In genomic region chr16:7039404-7040367, GRCm38 (mm10) we compare ENCODE assay signal across 8 mouse cellular contexts.
DNase-seq lines count a peak whose midpoint lies in the region; ATAC-seq lines count a peak whose summit lies in the region.
"Had no signal": no experiment of that assay in that cellular context is flagged by ENCODE, and none has a peak within 500 bp of the region (broad histone marks: within the 10 kb centered on the region; RNA-seq: fewer than 3 reads in every experiment).

No protein-coding gene starts in this region.

- H3K4me1 ChIP-seq in lung, embryonic 15.5 days = no peaks in the 10 kb centered on the region
- peaks cover 4% of the 10 kb centered on the region for H3K4me1 ChIP-seq in embryonic facial prominence, embryonic 13.5 days
- peaks cover 31% of the 10 kb centered on the region for H3K4me1 ChIP-seq in hindbrain, embryonic 14.5 days (replicated peaks; ENCODE audit: control insufficient read depth, insufficient read depth, low read length)
- peaks cover 19% of the 10 kb centered on the region for H3K4me1 ChIP-seq in neural tube, embryonic 14.5 days (ENCODE audit: control insufficient read depth, insufficient read depth, low read length)
- H3K4me1 ChIP-seq: liver, embryonic 15.5 days had no signal

- H3K4me3 ChIP-seq in lung, embryonic 15.5 days = peak overlapping the region; percentile 10; the same call in 1 of the 2 replicates
- H3K4me3 ChIP-seq in embryonic facial prominence, embryonic 13.5 days = peak overlapping the region; percentile 33
- peak overlapping the region; percentile 44 for H3K4me3 ChIP-seq in hindbrain, embryonic 14.5 days (replicated peaks; ENCODE audit: low read length)
- H3K4me3 ChIP-seq in neural tube, embryonic 14.5 days (ENCODE audit: low read depth, low read length) = peak overlapping the region; percentile 44
- H3K4me3 ChIP-seq: liver, embryonic 15.5 days had no signal

- H3K9me3 ChIP-seq in lung, embryonic 15.5 days = no peaks in the 10 kb centered on the region
- no peaks in the 10 kb centered on the region for H3K9me3 ChIP-seq in embryonic facial prominence, embryonic 13.5 days
- no peaks in the 10 kb centered on the region for H3K9me3 ChIP-seq in hindbrain, embryonic 14.5 days (ENCODE audit: control insufficient read depth, low read length)
- H3K9me3 ChIP-seq in neural tube, embryonic 14.5 days (ENCODE audit: control insufficient read depth, low read length) = no peaks in the 10 kb centered on the region
- H3K9me3 ChIP-seq: liver, embryonic 15.5 days had no signal

- WGBS in lung, embryonic 15.5 days = 3% methylated on average over 29 of the region's 30 CpGs
- WGBS in embryonic facial prominence, embryonic 13.5 days = 2% methylated on average over 29 of the region's 30 CpGs
- WGBS in hindbrain, embryonic 14.5 days = 1% methylated on average over 29 of the region's 30 CpGs
- WGBS in neural tube, embryonic 14.5 days = 2% methylated on average over 30 of the region's 30 CpGs

- no peak for ATAC-seq in lung, embryonic 15.5 days (ENCODE audit: borderline replicate concordance, extremely low read depth, low FRiP score, low TSS enrichment)
- ATAC-seq in embryonic facial prominence, embryonic 13.5 days (ENCODE audit: insufficient number of reproducible peaks, insufficient read depth, low FRiP score, low TSS enrichment, low read depth) = no peak
- ATAC-seq in hindbrain, embryonic 14.5 days (ENCODE audit: low FRiP score) = peak; percentile 77; the same call in 1 of the 2 replicates
- peak; percentile 76 for ATAC-seq in neural tube, embryonic 14.5 days (ENCODE audit: low read depth)

- H3K9ac ChIP-seq in lung, embryonic 15.5 days = no peak overlapping the region
- H3K9ac ChIP-seq in embryonic facial prominence, embryonic 13.5 days = peak overlapping the region; percentile 16; the same call in 1 of the 2 replicates
- H3K9ac ChIP-seq in hindbrain, embryonic 14.5 days = peak overlapping the region; percentile 85
- peak overlapping the region; percentile 79 for H3K9ac ChIP-seq in neural tube, embryonic 14.5 days (replicated peaks; ENCODE audit: low read depth, low read length)
- H3K9ac ChIP-seq: liver, embryonic 15.5 days had no signal

- H3K27me3 ChIP-seq in lung, embryonic 15.5 days = peaks cover 60% of the 10 kb centered on the region
- H3K27me3 ChIP-seq in embryonic facial prominence, embryonic 13.5 days = peaks cover 56% of the 10 kb centered on the region
- H3K27me3 ChIP-seq in hindbrain, embryonic 14.5 days (ENCODE audit: control insufficient read depth, insufficient read depth, low read length) = peaks cover 9% of the 10 kb centered on the region; the same call in 1 of the 2 replicates
- H3K27me3 ChIP-seq in neural tube, embryonic 14.5 days (ENCODE audit: control insufficient read depth, insufficient read depth, low read length) = no peaks in the 10 kb centered on the region

- H3K27ac ChIP-seq in lung, embryonic 15.5 days = no peak overlapping the region
- no peak overlapping the region for H3K27ac ChIP-seq in embryonic facial prominence, embryonic 13.5 days
- H3K27ac ChIP-seq in hindbrain, embryonic 14.5 days = peak overlapping the region; percentile 94
- peak overlapping the region; percentile 95 for H3K27ac ChIP-seq in neural tube, embryonic 14.5 days (ENCODE audit: low read depth, low read length)
- H3K27ac ChIP-seq: liver, embryonic 15.5 days had no signal

- no peak for DNase-seq in lung, postnatal 25 days (ENCODE audit: low spot score)
- DNase-seq in hindbrain, embryonic 14.5 days (ENCODE audit: low spot score) = no peak
- DNase-seq in spleen, adult 18-20 months = no peak
- DNase-seq in gastrocnemius, postnatal 10 days = no peak

- H3K4me2 ChIP-seq in lung, embryonic 15.5 days = peak overlapping the region; percentile 42
- H3K4me2 ChIP-seq in embryonic facial prominence, embryonic 13.5 days = peak overlapping the region; percentile 57
- H3K4me2 ChIP-seq in hindbrain, embryonic 14.5 days (replicated peaks) = peak overlapping the region; percentile 82
- H3K4me2 ChIP-seq in neural tube, embryonic 14.5 days (ENCODE audit: low read depth, low read length) = peak overlapping the region; percentile 87
- H3K4me2 ChIP-seq: liver, embryonic 15.5 days had no signal

- H3K36me3 ChIP-seq in lung, embryonic 15.5 days = no peaks in the 10 kb centered on the region
- H3K36me3 ChIP-seq in embryonic facial prominence, embryonic 13.5 days = no peaks in the 10 kb centered on the region
- H3K36me3 ChIP-seq in hindbrain, embryonic 14.5 days (replicated peaks; ENCODE audit: control insufficient read depth, insufficient read depth) = no peaks in the 10 kb centered on the region
- H3K36me3 ChIP-seq in neural tube, embryonic 14.5 days (ENCODE audit: control insufficient read depth, insufficient read depth, low read length) = no peaks in the 10 kb centered on the region
- H3K36me3 ChIP-seq: liver, embryonic 15.5 days had no signal

Comparison
In these comparisons a context has a peak if more than half of its experiments do, and no peak if none do; other contexts are left out.
1. ATAC-seq: peak in hindbrain, embryonic 14.5 days (single experiment) and neural tube, embryonic 14.5 days (single experiment); none in lung, embryonic 15.5 days (single experiment) and embryonic facial prominence, embryonic 13.5 days (single experiment).
2. H3K27ac ChIP-seq: peak in hindbrain, embryonic 14.5 days (single experiment) and neural tube, embryonic 14.5 days (single experiment); none in lung, embryonic 15.5 days (single experiment) and embryonic facial prominence, embryonic 13.5 days (single experiment).
3. Peak in every context shown above with its lines, with median percentiles within 50 percentile points of each other: H3K4me2 ChIP-seq and H3K4me3 ChIP-seq.